Mouse (Mus musculus) heart, embryonic 11.5 days (tissue): ENCODE measurements around the gene Tcf25. TPM values are rescaled to one million over a fixed set of nuclear protein-coding genes. Genes with fewer than 3 reads are reported as not detected.

Experiments used
- ATAC-seq: fragments of 200-750 bp; cut with Nextera tagmentation; replicated peaks from 2 replicates; pipeline ENCODE4 v1.8.0; 2017; ENCODE audit warnings: moderate library complexity; ENCODE audit not compliant: insufficient number of reproducible peaks, low FRiP score, low TSS enrichment
- H3K27ac ChIP-seq: fragments of 300-500 bp; sonication (generic); 2 replicates; pipeline ENCODE4 v1.5.1; 2014; ENCODE audit warnings: mild to moderate bottlenecking, low read depth, low read length
- H3K27me3 ChIP-seq: fragments of 300-500 bp; sonication (generic); 2 replicates; pipeline ENCODE4 v1.6.1; 2014; ENCODE audit warnings: mild to moderate bottlenecking, low read length, mixed read lengths; ENCODE audit not compliant: control insufficient read depth, insufficient read depth
- H3K36me3 ChIP-seq: fragments of 300-500 bp; sonication (generic); 2 replicates; pipeline ENCODE4 v1.6.1; 2014; ENCODE audit warnings: mild to moderate bottlenecking, low read length, moderate library complexity, mixed read lengths; ENCODE audit not compliant: control insufficient read depth, insufficient read depth
- H3K4me1 ChIP-seq: fragments of 300-500 bp; sonication (generic); 2 replicates; pipeline ENCODE4 v1.6.1; 2014; ENCODE audit warnings: low read length; ENCODE audit not compliant: control insufficient read depth, insufficient read depth
- H3K4me2 ChIP-seq: fragments of 300-500 bp; sonication (generic); 2 replicates; pipeline ENCODE4 v1.6.1; 2014; ENCODE audit warnings: mild to moderate bottlenecking, moderate library complexity
- H3K4me3 ChIP-seq: fragments of 300-500 bp; sonication (generic); 2 replicates; pipeline ENCODE4 v1.5.1; 2014; ENCODE audit warnings: low read depth, low read length
- H3K9ac ChIP-seq: fragments of 300-500 bp; sonication (generic); 2 replicates; pipeline ENCODE4 v1.6.1; 2014; ENCODE audit warnings: mild to moderate bottlenecking, low read depth, low read length, moderate library complexity
- H3K9me3 ChIP-seq: fragments of 300-500 bp; sonication (generic); replicated peaks from 2 replicates; pipeline ENCODE4 v1.6.1; 2016; ENCODE audit warnings: low read length; ENCODE audit not compliant: control insufficient read depth
- WGBS: fragments of 180-500 bp; shearing (Covaris S2); extraction: QIAGEN DNeasy Blood & Tissue Kit; methylation state at CpG from one replicate; pipeline ENCODE4 v1.1.7; 2014; ENCODE audit not compliant: insufficient replicate concordance; 5-methylcytosine and 5-hydroxymethylcytosine counted together
- polyA plus RNA-seq: library from polyadenylated mRNA; unstranded; fragments of >200 nt; fragmentation: Nextera tagmentation; extraction: Ambion mirVana; gene quantifications from 2 replicates; pipeline ENCODE4 v1.2.1, GENCODE M21; 2014

The Tcf25 gene
- polyA plus RNA-seq, 1 experiment from 2014 or later = 148 TPM

GRCm38 (mm10) chr8:123343422-123343821 is 30.1 kb upstream of the Tcf25 start:
- Histone ChIP-seq H3K36me3 (no peaks in the 10 kb centered on the region), H3K4me3 (no peak overlapping the region), H3K27ac (no peak overlapping the region), H3K9ac (no peak overlapping the region), H3K4me2 (no peak overlapping the region), H3K27me3 (no peaks in the 10 kb centered on the region), H3K4me1 (peaks cover 14% of the 10 kb centered on the region), H3K9me3 (no peaks in the 10 kb centered on the region; the same call in 1 of the 2 replicates)
- ATAC-seq = no peak
- 77% methylated on average over 12 of the region's 12 CpGs for WGBS

DNA sequence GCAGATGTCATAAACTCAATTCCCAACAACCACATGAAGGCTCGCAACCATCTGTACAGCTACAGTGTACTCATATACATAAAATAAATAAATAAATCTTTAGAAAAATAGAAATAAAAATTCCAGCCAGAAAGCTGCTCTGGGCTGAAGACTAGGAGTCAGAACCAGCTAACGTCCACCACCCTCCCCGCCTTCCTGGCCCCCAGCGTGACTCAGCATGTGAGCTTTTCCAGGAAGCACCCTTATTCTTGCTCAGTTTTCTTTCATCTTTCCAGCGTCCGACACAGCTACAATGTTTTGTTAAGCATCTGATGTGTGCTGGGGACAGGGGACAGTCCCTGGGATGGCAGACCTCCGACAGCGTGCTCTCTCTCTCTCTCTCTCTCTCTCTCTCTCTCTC is 28.4 kb upstream of the Tcf25 start:
- Histone ChIP-seq H3K9ac (no peak overlapping the region), H3K9me3 (no peaks in the 10 kb centered on the region; the same call in 1 of the 2 replicates), H3K4me3 (no peak overlapping the region), H3K27me3 (no peaks in the 10 kb centered on the region), H3K4me1 (peaks cover 25% of the 10 kb centered on the region), H3K27ac (no peak overlapping the region), H3K36me3 (no peaks in the 10 kb centered on the region), H3K4me2 (no peak overlapping the region)
- ATAC-seq = no peak
- WGBS = 72% methylated on average over 8 of the region's 8 CpGs

GRCm38 (mm10) chr8:123345856-123346255 is 27.7 kb upstream of the Tcf25 start:
- Histone ChIP-seq H3K4me1 (peaks cover 28% of the 10 kb centered on the region), H3K9ac (no peak overlapping the region), H3K27ac (no peak overlapping the region), H3K9me3 (no peaks in the 10 kb centered on the region), H3K27me3 (no peaks in the 10 kb centered on the region), H3K4me3 (no peak overlapping the region), H3K4me2 (no peak overlapping the region), H3K36me3 (no peaks in the 10 kb centered on the region)
- WGBS = 89% methylated on average over 6 of the region's 6 CpGs
- no peak for ATAC-seq

- no peaks in the 10 kb centered on the region for H3K36me3 ChIP-seq
- no peak for ATAC-seq
- H3K4me3 ChIP-seq = no peak overlapping the region
- WGBS = 58% methylated on average over 2 of the region's 2 CpGs
- no peak overlapping the region for H3K27ac ChIP-seq
- H3K4me2 ChIP-seq = no peak overlapping the region
- H3K9ac ChIP-seq = no peak overlapping the region
- H3K4me1 ChIP-seq = peaks cover 28% of the 10 kb centered on the region
- no peaks in the 10 kb centered on the region for H3K27me3 ChIP-seq
- no peaks in the 10 kb centered on the region for H3K9me3 ChIP-seq
Measured at GRCm38 (mm10) chr8:123347293-123347692, 26.3 kb upstream of the Tcf25 start.

DNA sequence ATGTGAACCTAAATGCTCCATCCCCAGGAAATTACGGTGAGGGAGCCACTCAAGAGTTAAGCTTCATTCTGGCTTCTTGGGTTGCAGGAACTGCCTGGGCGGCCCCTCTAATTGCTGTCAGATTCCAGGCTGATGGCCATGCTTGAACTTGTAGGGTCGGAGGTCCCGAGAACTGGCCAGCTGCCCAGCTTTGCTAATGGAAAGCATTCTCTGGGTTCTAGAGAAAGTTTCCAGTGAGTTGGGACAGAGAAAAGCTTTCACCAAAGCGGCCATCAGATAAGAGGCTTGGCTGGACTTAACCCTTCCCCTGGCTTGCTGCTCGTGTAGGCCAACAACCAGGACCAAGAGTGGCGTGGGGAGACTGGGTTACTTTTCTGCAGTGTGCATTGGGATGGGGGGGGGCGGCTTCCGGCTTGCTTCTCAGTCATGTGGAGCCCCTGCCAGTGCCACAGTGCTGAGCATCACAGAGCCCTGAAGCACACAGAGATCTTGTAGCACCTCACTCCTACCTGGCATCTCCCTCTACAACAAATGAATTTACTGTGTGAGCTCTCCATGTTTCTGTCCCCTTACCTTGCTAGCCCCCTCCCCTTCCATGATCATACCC is 25.2 kb upstream of the Tcf25 start:
- H3K9ac ChIP-seq = no peak overlapping the region
- H3K27me3 ChIP-seq = no peaks in the 10 kb centered on the region
- peak; percentile 59; the same call in 1 of the 2 replicates for ATAC-seq
- WGBS = 29% methylated on average over 9 of the region's 9 CpGs
- no peak overlapping the region for H3K4me3 ChIP-seq
- peaks cover 27% of the 10 kb centered on the region for H3K4me1 ChIP-seq
- H3K9me3 ChIP-seq = no peaks in the 10 kb centered on the region
- peak overlapping the region; percentile 62 for H3K27ac ChIP-seq
- H3K4me2 ChIP-seq = no peak overlapping the region; the same call in 1 of the 2 replicates
- H3K36me3 ChIP-seq = no peaks in the 10 kb centered on the region

DNA sequence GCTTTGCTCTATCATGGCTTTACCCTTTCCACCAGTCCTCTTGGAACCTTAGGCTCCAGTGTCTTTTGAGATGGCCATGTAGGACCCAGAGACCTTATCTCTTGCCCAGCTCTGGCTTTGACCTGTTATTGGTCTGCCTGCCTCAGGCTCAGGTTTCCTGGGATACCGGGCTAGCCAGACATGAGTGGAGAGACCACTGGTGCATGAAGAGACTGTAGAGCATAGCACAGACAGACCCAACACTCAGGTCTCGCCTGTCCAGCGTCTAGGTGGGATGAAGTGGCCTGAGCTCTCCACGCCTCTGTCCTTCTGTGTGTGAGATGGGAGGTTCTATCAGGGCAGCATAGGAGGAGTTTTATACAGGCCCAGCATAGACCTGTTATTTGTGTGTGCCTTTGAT is 24.5 kb upstream of the Tcf25 start:
- WGBS = 73% methylated on average over 4 of the region's 4 CpGs
- ATAC-seq = no peak
- Histone ChIP-seq H3K27ac (peak overlapping the region; percentile 62; the same call in 1 of the 2 replicates), H3K4me1 (peaks cover 22% of the 10 kb centered on the region), H3K9ac (no peak overlapping the region), H3K27me3 (peaks cover 2% of the 10 kb centered on the region; the same call in 1 of the 2 replicates), H3K9me3 (no peaks in the 10 kb centered on the region), H3K4me3 (no peak overlapping the region), H3K36me3 (no peaks in the 10 kb centered on the region), H3K4me2 (no peak overlapping the region)

GRCm38 (mm10) chr8:123352118-123352517 is 21.4 kb upstream of the Tcf25 start:
- H3K9me3 ChIP-seq = no peaks in the 10 kb centered on the region
- H3K36me3 ChIP-seq = no peaks in the 10 kb centered on the region
- H3K9ac ChIP-seq = no peak overlapping the region
- no peak overlapping the region for H3K27ac ChIP-seq
- peaks cover 23% of the 10 kb centered on the region for H3K4me1 ChIP-seq
- no peak for ATAC-seq
- WGBS = 78% methylated on average over 12 of the region's 12 CpGs
- H3K27me3 ChIP-seq = peaks cover 8% of the 10 kb centered on the region; the same call in 1 of the 2 replicates
- H3K4me3 ChIP-seq = no peak overlapping the region
- H3K4me2 ChIP-seq = no peak overlapping the region

DNA sequence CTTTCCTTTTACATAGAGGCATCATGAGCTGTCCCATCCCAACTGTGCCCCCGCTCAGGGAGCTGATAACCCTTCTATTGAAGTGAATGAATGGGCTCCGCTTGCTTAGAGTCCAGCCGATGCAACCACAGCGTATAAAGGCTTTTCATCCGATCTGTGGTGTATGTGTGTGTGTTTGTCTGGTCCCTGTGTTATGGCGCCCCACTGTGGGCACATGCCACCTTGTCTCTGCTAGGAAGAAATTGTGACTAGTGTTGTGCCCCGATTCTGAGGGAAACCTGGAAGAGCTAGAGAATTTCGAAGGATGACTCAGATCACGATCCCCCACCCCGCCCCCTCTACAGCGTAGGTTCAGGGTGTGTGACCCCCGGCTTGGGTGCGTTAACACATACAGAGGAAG is 20.8 kb upstream of the Tcf25 start:
- no peaks in the 10 kb centered on the region for H3K9me3 ChIP-seq
- no peak for ATAC-seq
- no peak overlapping the region for H3K27ac ChIP-seq
- H3K27me3 ChIP-seq = peaks cover 8% of the 10 kb centered on the region; the same call in 1 of the 2 replicates
- WGBS = 50% methylated on average over 13 of the region's 13 CpGs
- H3K4me1 ChIP-seq = peaks cover 20% of the 10 kb centered on the region
- H3K4me2 ChIP-seq = no peak overlapping the region
- no peak overlapping the region for H3K4me3 ChIP-seq
- H3K9ac ChIP-seq = no peak overlapping the region
- no peaks in the 10 kb centered on the region for H3K36me3 ChIP-seq

- Histone ChIP-seq H3K9me3 (no peaks in the 10 kb centered on the region), H3K27me3 (peaks cover 8% of the 10 kb centered on the region; the same call in 1 of the 2 replicates), H3K4me2 (no peak overlapping the region), H3K27ac (no peak overlapping the region), H3K4me3 (no peak overlapping the region), H3K9ac (no peak overlapping the region), H3K36me3 (no peaks in the 10 kb centered on the region), H3K4me1 (peaks cover 18% of the 10 kb centered on the region)
- WGBS = 56% methylated on average over 11 of the region's 11 CpGs
- ATAC-seq = no peak
Measured at GRCm38 (mm10) chr8:123353216-123353615, 20.3 kb upstream of the Tcf25 start.
